Mouse (Mus musculus): ENCODE results near the gene Tmem161a.

Gene Tmem161a

GRCm38 (mm10) chr8:70172043-70172681, at the start of gene Tmem161a:
Gene Tmem161a, plus strand, starts transcription at chr8:70172356.
- DNase-seq, result peak; percentile 95

- DNase-seq, result peak; percentile 16
Observed at GRCm38 (mm10) chr8:70122863-70123262, 49.3 kb upstream of the Tmem161a start.

GRCm38 (mm10) chr8:70124992-70125391, 47.2 kb upstream of the Tmem161a start:
- DNase-seq, result no peak

DNA sequence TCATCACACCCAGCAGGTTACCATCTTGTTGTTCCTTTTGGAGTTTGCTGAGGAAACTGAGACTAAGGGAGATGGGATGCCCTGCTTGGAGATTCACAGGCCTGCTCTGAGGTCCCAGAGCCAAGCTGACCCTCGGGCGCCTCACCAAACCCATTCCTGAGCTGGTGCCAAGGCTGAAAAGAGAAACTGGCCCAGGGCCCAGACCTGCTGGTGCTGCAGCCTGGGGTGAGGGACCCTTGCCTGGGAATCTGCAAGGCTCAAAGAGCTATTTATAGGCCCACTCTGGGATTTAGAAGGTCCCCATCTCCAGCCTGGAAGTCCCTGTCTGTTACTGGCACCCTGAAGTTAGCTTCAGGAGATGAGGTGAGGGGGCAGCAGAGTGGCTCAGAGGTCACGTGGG, 43.7 kb upstream of the Tmem161a start:
- DNase-seq, result no peak

- DNase-seq, result no peak
Observed at GRCm38 (mm10) chr8:70129309-70129952, 42.7 kb upstream of the Tmem161a start.

GRCm38 (mm10) chr8:70130066-70130465, 42.1 kb upstream of the Tmem161a start:
- DNase-seq, result no peak

DNA sequence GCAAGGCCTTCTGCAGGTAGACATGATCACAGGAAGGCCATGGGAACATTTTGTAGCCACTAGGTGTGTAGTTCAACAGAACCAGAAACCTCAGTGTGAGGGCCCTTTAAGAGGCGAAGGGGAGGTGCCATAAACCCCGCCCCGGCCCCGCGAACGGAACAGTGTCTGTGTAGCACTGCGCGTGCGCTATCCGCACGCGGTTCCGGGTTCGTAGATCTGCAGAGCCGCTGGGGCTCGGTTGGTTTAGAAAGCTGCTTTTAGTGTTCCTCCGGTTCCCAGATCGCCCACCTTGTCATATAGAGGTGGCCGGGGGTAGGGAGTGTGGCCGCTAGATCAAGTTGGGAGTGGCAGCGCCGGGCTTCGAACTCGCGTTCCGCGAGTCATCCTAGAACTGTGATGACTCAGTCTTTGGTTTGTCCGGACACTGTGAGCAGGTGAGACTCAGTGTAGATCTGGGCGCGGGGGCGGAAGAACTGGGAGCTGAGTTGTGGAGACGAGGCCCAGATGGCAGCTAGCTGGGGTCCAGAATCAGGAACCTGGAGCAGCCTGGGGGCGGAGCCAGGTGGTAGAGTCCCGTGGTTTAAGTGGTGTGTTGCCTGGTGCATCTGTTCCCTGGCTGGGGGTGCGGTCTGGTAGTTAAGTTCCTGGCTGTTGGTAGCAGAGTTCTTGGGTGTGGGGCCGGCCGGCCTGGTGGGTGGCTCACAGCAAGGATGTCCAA, 40.8 kb upstream of the Tmem161a start, which contains the start of gene Nr2c2ap:
TSS of gene Nr2c2ap (plus strand) at position 168 of the 718 bp plus-strand sequence.
- peak; percentile 94 for DNase-seq

GRCm38 (mm10) chr8:70134086-70134485, 38.1 kb upstream of the Tmem161a start:
- DNase-seq, result no peak

GRCm38 (mm10) chr8:70134931-70135330, 37.2 kb upstream of the Tmem161a start:
- no peak for DNase-seq

GRCm38 (mm10) chr8:70136591-70136990, 35.6 kb upstream of the Tmem161a start:
- no peak for DNase-seq

- no peak for DNase-seq
Observed at GRCm38 (mm10) chr8:70137890-70138289, 34.3 kb upstream of the Tmem161a start.

GRCm38 (mm10) chr8:70139026-70139857, 32.9 kb upstream of the Tmem161a start, which contains the start of the genes Rfxank, Borcs8 and Mef2b:
Gene Rfxank, minus strand, starts transcription at chr8:70139154.
Gene Borcs8, plus strand, starts transcription at chr8:70139499.
Gene Mef2b, plus strand, starts transcription at chr8:70139711.
- DNase-seq, result peak; percentile 99

GRCm38 (mm10) chr8:70139981-70140380, 32.2 kb upstream of the Tmem161a start:
- no peak for DNase-seq

DNA sequence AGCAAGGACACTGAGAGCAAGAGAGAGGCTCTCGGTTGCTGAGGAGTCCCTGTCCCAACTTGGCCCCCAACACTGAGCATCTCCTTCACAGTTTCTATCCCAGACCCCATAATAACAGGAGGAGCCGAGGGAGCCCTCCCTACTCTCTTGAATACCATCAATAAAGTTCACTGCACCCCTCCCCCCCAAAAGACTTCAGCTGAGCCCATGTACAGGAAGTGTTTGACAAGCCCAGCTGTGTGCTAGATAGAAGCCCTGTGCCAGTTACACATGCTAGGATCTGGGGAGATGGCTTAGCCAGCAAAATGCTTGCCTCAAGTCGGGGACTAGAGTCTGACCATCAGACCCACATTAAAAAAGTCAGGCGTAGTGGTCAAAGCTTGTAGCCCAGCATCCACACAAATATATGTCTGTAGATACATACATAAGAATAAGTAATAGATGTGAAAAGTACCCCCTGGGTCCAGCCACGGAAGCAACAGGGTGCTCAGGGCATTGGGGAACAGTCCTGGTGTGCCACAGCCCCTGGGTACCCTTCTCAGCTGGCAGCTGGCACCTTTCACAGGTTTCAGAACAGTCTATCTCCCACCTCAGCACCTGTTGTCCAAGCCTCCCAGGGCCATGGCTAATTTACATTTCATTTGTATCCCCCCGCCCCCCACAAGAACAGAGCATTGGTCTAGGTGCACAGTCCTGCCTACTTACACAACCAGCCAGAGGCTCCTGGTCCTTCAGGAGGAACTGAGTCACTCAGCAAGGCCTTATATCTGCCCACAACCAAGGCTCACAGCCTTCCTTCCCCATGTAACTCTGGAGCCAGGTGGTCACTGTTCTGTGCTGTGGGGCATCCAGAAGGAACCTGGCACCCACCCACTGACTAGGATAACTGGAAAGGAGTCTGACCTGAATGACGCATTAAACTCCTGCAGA, 24.2 kb upstream of the Tmem161a start:
- DNase-seq, result no peak

GRCm38 (mm10) chr8:70150158-70150557, 22.0 kb upstream of the Tmem161a start:
- DNase-seq, result peak; percentile 30

DNA sequence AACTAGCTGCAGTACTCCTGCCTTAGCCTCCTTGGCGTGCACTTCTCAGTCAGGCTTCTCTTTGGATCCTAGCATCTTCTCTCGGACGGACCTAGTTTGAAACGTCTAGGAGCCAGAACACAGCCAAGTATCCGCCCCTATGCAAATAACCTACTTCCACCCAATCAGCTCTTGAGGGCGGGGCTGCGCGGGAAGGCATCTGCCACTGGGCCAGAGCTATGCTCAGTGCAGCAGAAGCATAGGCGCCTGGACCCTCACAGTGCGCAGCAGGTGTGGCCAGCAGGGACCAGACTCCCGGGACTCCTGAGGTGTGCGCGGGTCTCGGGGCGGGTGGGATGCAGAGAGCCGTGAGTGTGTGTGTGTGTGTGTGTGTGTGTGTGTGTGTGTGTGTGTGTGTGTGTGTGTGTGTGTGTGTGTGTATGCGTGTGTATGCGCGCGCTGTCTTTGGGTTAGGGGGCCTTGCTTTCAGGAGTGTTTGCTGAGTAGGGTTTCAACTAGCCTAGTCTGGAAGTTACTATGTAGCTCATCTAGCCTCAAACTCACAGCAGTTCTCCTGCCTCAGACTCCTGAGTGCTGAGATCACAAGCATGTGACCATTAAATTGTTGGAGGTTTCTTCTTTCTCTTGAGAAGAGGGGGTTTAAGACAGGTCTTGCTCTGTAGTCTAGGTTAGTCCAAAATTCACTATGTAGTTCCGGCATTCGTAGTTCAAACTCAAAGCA, 19.5 kb upstream of the Tmem161a start:
- DNase-seq, result peak; percentile 91

DNA sequence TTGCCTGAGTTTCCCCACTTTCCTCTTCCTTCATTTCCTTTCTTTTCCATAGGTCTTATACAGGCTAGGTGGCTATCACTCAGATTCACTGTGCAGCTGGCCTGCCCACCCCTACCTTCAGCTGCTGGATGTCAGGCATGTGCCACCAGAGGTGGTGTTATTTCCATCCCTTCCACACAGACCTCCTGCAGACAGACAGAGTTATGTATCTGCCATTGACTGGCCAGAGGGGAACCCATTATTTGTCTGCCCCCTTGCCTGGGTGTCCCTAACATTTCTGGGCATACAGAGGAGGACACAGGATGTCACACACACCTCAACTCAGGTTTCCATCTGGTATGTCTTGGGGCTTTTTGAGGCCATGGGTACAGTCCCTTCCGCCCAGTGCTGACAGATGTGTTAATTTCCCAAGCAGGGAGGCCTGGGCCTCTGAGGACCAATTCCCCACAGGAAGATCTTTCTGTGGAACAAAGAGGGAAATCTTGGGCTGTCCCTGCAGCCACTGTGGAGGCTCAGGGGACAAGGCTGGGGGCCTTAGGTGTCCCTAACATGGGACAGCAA, 14.8 kb upstream of the Tmem161a start:
- no peak for DNase-seq

- peak; percentile 89 for DNase-seq
Observed at GRCm38 (mm10) chr8:70158069-70158853, 13.9 kb upstream of the Tmem161a start.

DNA sequence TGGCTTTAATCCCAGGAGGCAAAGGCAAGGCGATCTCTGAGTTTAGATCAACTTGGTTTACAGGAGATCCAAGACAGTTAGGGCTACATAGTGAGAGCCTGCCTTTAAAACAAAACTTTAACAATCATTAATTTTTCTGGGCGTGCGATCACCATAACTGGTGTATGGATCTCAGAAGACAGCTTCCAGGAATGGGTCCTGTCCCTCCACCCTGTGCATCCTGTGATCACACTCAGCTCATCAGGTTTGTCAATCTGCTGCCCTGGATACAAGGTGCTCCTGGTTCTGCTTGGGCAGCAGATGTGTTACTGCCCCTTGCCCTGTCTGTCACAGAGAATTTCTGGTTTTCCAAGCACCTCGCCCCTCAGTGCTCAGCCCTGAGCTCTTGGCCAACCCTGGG, 12.9 kb upstream of the Tmem161a start:
- no peak for DNase-seq

GRCm38 (mm10) chr8:70160015-70160414, 12.1 kb upstream of the Tmem161a start:
- DNase-seq, result no peak

Measured in embryo, embryonic 11 days (tissue).